Mouse (Mus musculus) neural tube, embryonic 12.5 days (tissue): ENCODE results near the gene Ankrd17. TPM values are rescaled to one million over a fixed set of nuclear protein-coding genes. Genes with fewer than 3 reads are reported as not detected.

ENCODE experiments used
- ATAC-seq: fragments of 200-750 bp; cut with Nextera tagmentation; 2 replicates; pipeline ENCODE4 v1.8.0; 2017; ENCODE audit warnings: low read depth, mild to moderate bottlenecking, moderate TSS enrichment, moderate library complexity; ENCODE audit not compliant: low FRiP score
- H3K27ac ChIP-seq: fragments of 300-500 bp; sonication (generic); 2 replicates; pipeline ENCODE4 v1.5.1; 2016
- H3K27me3 ChIP-seq: fragments of 300-500 bp; sonication (generic); replicated peaks from 2 replicates; pipeline ENCODE4 v1.6.1; 2016; ENCODE audit warnings: mild to moderate bottlenecking
- H3K36me3 ChIP-seq: fragments of 300-500 bp; sonication (generic); 2 replicates; pipeline ENCODE4 v1.6.1; 2016; ENCODE audit warnings: mild to moderate bottlenecking
- H3K4me1 ChIP-seq: fragments of 300-500 bp; sonication (generic); 2 replicates; pipeline ENCODE4 v1.6.1; 2016
- H3K4me2 ChIP-seq: fragments of 300-500 bp; sonication (generic); replicated peaks from 2 replicates; pipeline ENCODE4 v1.6.1; 2016; ENCODE audit warnings: mild to moderate bottlenecking
- H3K4me3 ChIP-seq: fragments of 300-500 bp; sonication (generic); 2 replicates; pipeline ENCODE4 v1.5.1; 2016
- H3K9ac ChIP-seq: fragments of 300-500 bp; sonication (generic); 2 replicates; pipeline ENCODE4 v1.6.1; 2016; ENCODE audit warnings: mild to moderate bottlenecking
- H3K9me3 ChIP-seq: fragments of 300-500 bp; sonication (generic); 2 replicates; pipeline ENCODE4 v1.6.1; 2016; ENCODE audit warnings: mild to moderate bottlenecking
- WGBS: fragments of 180-500 bp; shearing (Covaris S2); methylation state at CpG from one replicate; pipeline ENCODE4 v1.1.7; 2016; 5-methylcytosine and 5-hydroxymethylcytosine counted together
- polyA plus RNA-seq: library from polyadenylated mRNA; unstranded; fragments of >200 nt; fragmentation: Nextera tagmentation; extraction: Ambion mirVana; gene quantifications from 2 replicates; pipeline ENCODE4 v1.2.1, GENCODE M21; 2016

Gene Ankrd17
- polyA plus RNA-seq, 1 experiment from 2014 or later: 29.7 TPM

GRCm38 (mm10) chr5:90235217-90235616 lies 131.2 kb downstream of the Ankrd17 start:
- H3K36me3 ChIP-seq: peaks cover 74% of the 10 kb centered on the region
- H3K9ac ChIP-seq: no peak overlapping the region
- no peak overlapping the region for H3K4me3 ChIP-seq
- H3K27ac ChIP-seq: no peak overlapping the region
- ATAC-seq: no peak
- H3K27me3 ChIP-seq: no peaks in the 10 kb centered on the region
- H3K4me1 ChIP-seq: no peaks in the 10 kb centered on the region
- WGBS: 98% methylated on average over 8 of the region's 8 CpGs
- no peaks in the 10 kb centered on the region for H3K9me3 ChIP-seq
- H3K4me2 ChIP-seq: no peak overlapping the region

DNA sequence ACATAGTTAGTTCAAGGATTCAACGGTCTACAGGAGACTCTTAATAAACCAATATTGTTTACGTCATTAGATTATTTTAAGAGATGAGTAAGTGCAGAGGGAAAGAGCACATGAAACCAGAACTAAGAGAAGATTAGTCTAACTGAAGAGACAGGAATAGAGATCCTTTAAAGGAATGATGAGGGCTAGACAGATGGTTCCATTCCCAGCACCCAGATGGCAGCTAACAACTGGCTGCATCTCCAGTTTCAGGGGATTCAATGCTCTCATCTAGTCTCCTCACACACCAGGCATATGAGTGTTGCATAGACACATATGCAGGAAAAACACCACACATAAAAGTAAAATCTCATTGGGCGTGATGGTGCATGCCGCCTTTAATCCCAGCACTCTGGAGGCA lies 133.1 kb downstream of the Ankrd17 start:
- peaks cover 70% of the 10 kb centered on the region for H3K36me3 ChIP-seq
- H3K9me3 ChIP-seq: no peaks in the 10 kb centered on the region
- WGBS: 95% methylated on average over 4 of the region's 4 CpGs
- no peak overlapping the region for H3K9ac ChIP-seq
- H3K4me1 ChIP-seq: no peaks in the 10 kb centered on the region
- H3K27ac ChIP-seq: no peak overlapping the region
- no peak for ATAC-seq
- no peaks in the 10 kb centered on the region for H3K27me3 ChIP-seq
- H3K4me2 ChIP-seq: no peak overlapping the region
- no peak overlapping the region for H3K4me3 ChIP-seq

- no peak for ATAC-seq
- Histone ChIP-seq H3K36me3 (peaks cover 53% of the 10 kb centered on the region), H3K4me2 (no peak overlapping the region), H3K4me1 (no peaks in the 10 kb centered on the region), H3K27ac (no peak overlapping the region), H3K27me3 (no peaks in the 10 kb centered on the region), H3K9me3 (no peaks in the 10 kb centered on the region), H3K9ac (no peak overlapping the region), H3K4me3 (no peak overlapping the region)
- 94% methylated on average over 2 of the region's 2 CpGs for WGBS
Observed at GRCm38 (mm10) chr5:90229760-90230159, 136.6 kb downstream of the Ankrd17 start.

GRCm38 (mm10) chr5:90226696-90227095 lies 139.7 kb downstream of the Ankrd17 start:
- Histone ChIP-seq H3K27me3 (no peaks in the 10 kb centered on the region), H3K9me3 (no peaks in the 10 kb centered on the region), H3K36me3 (peaks cover 33% of the 10 kb centered on the region), H3K4me1 (peaks cover 7% of the 10 kb centered on the region), H3K27ac (no peak overlapping the region), H3K4me2 (no peak overlapping the region), H3K4me3 (no peak overlapping the region), H3K9ac (no peak overlapping the region)
- 95% methylated on average over 3 of the region's 3 CpGs for WGBS
- no peak for ATAC-seq

GRCm38 (mm10) chr5:90224730-90225129 lies 141.6 kb downstream of the Ankrd17 start:
- ATAC-seq: no peak
- no peak overlapping the region for H3K27ac ChIP-seq
- H3K27me3 ChIP-seq: no peaks in the 10 kb centered on the region
- peaks cover 17% of the 10 kb centered on the region for H3K36me3 ChIP-seq
- H3K4me1 ChIP-seq: peaks cover 7% of the 10 kb centered on the region
- no peak overlapping the region; the same call in 1 of the 2 replicates for H3K4me2 ChIP-seq
- 90% methylated on average over 5 of the region's 5 CpGs for WGBS
- H3K9me3 ChIP-seq: no peaks in the 10 kb centered on the region
- H3K9ac ChIP-seq: no peak overlapping the region
- H3K4me3 ChIP-seq: no peak overlapping the region

- Histone ChIP-seq H3K27me3 (no peaks in the 10 kb centered on the region), H3K4me2 (peak within 1 kb of the TSS; percentile 62), H3K4me3 (peak within 1 kb of the TSS; percentile 86), H3K9me3 (no peaks in the 10 kb centered on the region), H3K27ac (peak within 1 kb of the TSS; percentile 47), H3K9ac (peak within 1 kb of the TSS; percentile 66), H3K36me3 (peaks cover 17% of the 10 kb centered on the region), H3K4me1 (peaks cover 7% of the 10 kb centered on the region)
- under 1% methylated on average over 62 of the region's 62 CpGs for WGBS
- peak; percentile 98 for ATAC-seq
Observed at GRCm38 (mm10) chr5:90223534-90224381, 142.6 kb downstream of the Ankrd17 start, which contains the start of gene Cox18. Gene Cox18 (minus strand): TSS chr5:90224001.

- Histone ChIP-seq H3K36me3 (peaks cover 20% of the 10 kb centered on the region), H3K4me3 (peak overlapping the region; percentile 86), H3K4me2 (peak overlapping the region; percentile 62), H3K9me3 (no peaks in the 10 kb centered on the region), H3K27me3 (no peaks in the 10 kb centered on the region), H3K4me1 (peaks cover 7% of the 10 kb centered on the region), H3K27ac (no peak overlapping the region), H3K9ac (peak overlapping the region; percentile 66; the same call in 1 of the 2 replicates)
- WGBS: 39% methylated on average over 3 of the region's 3 CpGs
- 0 out of 2 replicates have a peak, but pooled peaks have one; percentile 2 for ATAC-seq
Observed at GRCm38 (mm10) chr5:90222937-90223336, 143.4 kb downstream of the Ankrd17 start.

GRCm38 (mm10) chr5:90217791-90218190 lies 148.6 kb downstream of the Ankrd17 start:
- Histone ChIP-seq H3K4me2 (no peak overlapping the region), H3K27me3 (no peaks in the 10 kb centered on the region), H3K9me3 (no peaks in the 10 kb centered on the region), H3K36me3 (peaks cover 43% of the 10 kb centered on the region; the same call in 1 of the 2 replicates), H3K4me1 (peaks cover 1% of the 10 kb centered on the region), H3K4me3 (no peak overlapping the region), H3K9ac (no peak overlapping the region), H3K27ac (no peak overlapping the region)
- ATAC-seq: no peak
- 94% methylated on average over 3 of the region's 3 CpGs for WGBS

GRCm38 (mm10) chr5:90217226-90217625 lies 149.2 kb downstream of the Ankrd17 start:
- Histone ChIP-seq H3K4me1 (no peaks in the 10 kb centered on the region), H3K4me2 (no peak overlapping the region), H3K9me3 (no peaks in the 10 kb centered on the region), H3K36me3 (peaks cover 43% of the 10 kb centered on the region; the same call in 1 of the 2 replicates), H3K4me3 (no peak overlapping the region), H3K27me3 (no peaks in the 10 kb centered on the region), H3K9ac (no peak overlapping the region), H3K27ac (no peak overlapping the region)
- 93% methylated on average over 12 of the region's 12 CpGs for WGBS
- ATAC-seq: no peak

GRCm38 (mm10) chr5:90213356-90213755 lies 153.0 kb downstream of the Ankrd17 start:
- Histone ChIP-seq H3K4me2 (no peak overlapping the region), H3K4me1 (no peaks in the 10 kb centered on the region), H3K27me3 (no peaks in the 10 kb centered on the region), H3K36me3 (peaks cover 37% of the 10 kb centered on the region; the same call in 1 of the 2 replicates), H3K9me3 (no peaks in the 10 kb centered on the region), H3K9ac (no peak overlapping the region), H3K27ac (no peak overlapping the region), H3K4me3 (no peak overlapping the region)
- ATAC-seq: no peak
- 95% methylated on average over 12 of the region's 12 CpGs for WGBS

DNA sequence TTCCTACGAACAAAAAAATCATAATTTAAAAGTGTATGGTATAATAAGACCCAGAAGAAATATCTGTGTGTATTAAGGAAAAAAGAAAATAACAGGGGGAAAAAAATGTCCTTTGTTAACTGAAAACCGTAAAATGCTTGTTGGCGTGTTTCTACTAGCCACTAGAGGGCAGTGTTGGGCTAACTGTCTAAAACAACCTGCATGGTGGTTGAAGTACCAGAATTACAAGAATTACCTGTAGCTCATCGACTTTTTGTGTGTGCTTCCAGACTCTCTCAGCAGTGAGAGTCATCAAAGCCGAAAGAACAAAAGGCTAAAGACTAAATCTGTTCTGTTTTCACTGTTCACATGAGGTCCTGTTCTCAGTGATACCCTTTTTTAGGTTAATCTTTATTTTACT lies 163.2 kb downstream of the Ankrd17 start:
- 0 out of 2 replicates have a peak, but pooled peaks have one; percentile 41 for ATAC-seq
- Histone ChIP-seq H3K4me3 (no peak overlapping the region), H3K9me3 (no peaks in the 10 kb centered on the region), H3K9ac (no peak overlapping the region), H3K27ac (no peak overlapping the region), H3K4me2 (no peak overlapping the region), H3K27me3 (no peaks in the 10 kb centered on the region), H3K4me1 (no peaks in the 10 kb centered on the region), H3K36me3 (no peaks in the 10 kb centered on the region)
- 21% methylated on average over 5 of the region's 5 CpGs for WGBS

- no peaks in the 10 kb centered on the region for H3K9me3 ChIP-seq
- H3K4me2 ChIP-seq: no peak overlapping the region
- H3K4me1 ChIP-seq: no peaks in the 10 kb centered on the region
- WGBS: 84% methylated on average over 9 of the region's 9 CpGs
- H3K9ac ChIP-seq: no peak overlapping the region
- no peaks in the 10 kb centered on the region for H3K27me3 ChIP-seq
- ATAC-seq: no peak
- H3K27ac ChIP-seq: no peak overlapping the region
- H3K4me3 ChIP-seq: no peak overlapping the region
- no peaks in the 10 kb centered on the region for H3K36me3 ChIP-seq
Observed at GRCm38 (mm10) chr5:90202447-90203117, 163.8 kb downstream of the Ankrd17 start.
